8 mouse cellular contexts compared by ENCODE assay signal in genomic region chr1:133800948-133801393, GRCm38 (mm10). TPM values are rescaled to one million over a fixed set of nuclear protein-coding genes. Genes with fewer than 3 reads are reported as not detected.
DNase-seq lines count a peak whose midpoint lies in the region; ATAC-seq lines count a peak whose summit lies in the region.

TSS of gene Atp2b4 (minus strand) at chr1:133801041.

- peak; percentile 73 for ATAC-seq in megakaryocyte progenitor cell, adult 5-6 weeks (replicated peaks; ENCODE audit: poor library complexity)

- peak; percentile 82 for DNase-seq in adipocyte (ENCODE audit: low spot score)
- peak; percentile 93 for DNase-seq in embryo, embryonic 10 days (ENCODE audit: low spot score)
- peak; percentile 99 for DNase-seq in gastrocnemius, postnatal 10 days
- DNase-seq in induced T-regulatory cell, adult 2 months (ENCODE audit: low read depth), result peak; percentile 94
- DNase-seq in left cerebral cortex, adult 9 months (ENCODE audit: low spot score in 2 of 2), result peak; percentile 76 to 96
- DNase-seq in right cerebral cortex, postnatal 14 days, result peak; percentile 98
- peak; percentile 97 to 98 for DNase-seq in urinary bladder, postnatal 36 days (ENCODE audit: low spot score in 2 of 2)

RNA-seq across cellular contexts. Expression of gene Atp2b4, which starts in this region (rescaled TPM):
- 10 to 100 TPM; 25.2 to 35.3 TPM for total RNA-seq in gastrocnemius, postnatal 10 days (2021)
- total RNA-seq in megakaryocyte progenitor cell, adult 5-6 weeks (2015), result 33.6 and 40.5 TPM in 2 replicates
- total RNA-seq in megakaryocyte progenitor cell, adult 5-6 weeks (2017), result 30.7 and 34.7 TPM in 2 replicates

Comparison
In these comparisons a context has a peak if more than half of its experiments do, and no peak if none do; other contexts are left out.
1. Peak in every context shown above with its lines: DNase-seq and ATAC-seq.